Mouse (Mus musculus) midbrain, embryonic 11.5 days (tissue): Measurements from ENCODE around the gene Erg. TPM values are rescaled to one million over a fixed set of nuclear protein-coding genes. Genes with fewer than 3 reads are reported as not detected.

ENCODE experiments used
- ATAC-seq: fragments of 200-750 bp; cut with Nextera tagmentation; 2 replicates; pipeline ENCODE4 v1.8.0; 2017; ENCODE audit warnings: moderate TSS enrichment, moderate library complexity; ENCODE audit not compliant: low FRiP score
- DNase-seq: peaks from one replicate; pipeline ENCODE4 v3.0.0; 2015; ENCODE audit warnings: low spot score; ENCODE audit errors: missing footprints
- H3K27ac ChIP-seq: fragments of 300-500 bp; sonication (generic); 2 replicates; pipeline ENCODE4 v1.5.1; 2014; ENCODE audit warnings: low read depth, low read length
- H3K27me3 ChIP-seq: fragments of 300-500 bp; sonication (generic); 2 replicates; pipeline ENCODE4 v1.6.1; 2014; ENCODE audit warnings: mild to moderate bottlenecking, low read length, moderate library complexity, mixed read lengths; ENCODE audit not compliant: control insufficient read depth, insufficient read depth
- H3K36me3 ChIP-seq: fragments of 300-500 bp; sonication (generic); 2 replicates; pipeline ENCODE4 v1.6.1; 2014; ENCODE audit warnings: mild to moderate bottlenecking, low read length, moderate library complexity, mixed read lengths; ENCODE audit not compliant: control insufficient read depth, insufficient read depth
- H3K4me1 ChIP-seq: fragments of 300-500 bp; sonication (generic); 2 replicates; pipeline ENCODE4 v1.6.1; 2014; ENCODE audit warnings: low read length; ENCODE audit not compliant: control insufficient read depth, insufficient read depth
- H3K4me2 ChIP-seq: fragments of 300-500 bp; sonication (generic); 2 replicates; pipeline ENCODE4 v1.6.1; 2014; ENCODE audit warnings: mild to moderate bottlenecking, moderate library complexity
- H3K4me3 ChIP-seq: fragments of 300-500 bp; sonication (generic); 2 replicates; pipeline ENCODE4 v1.5.1; 2014; ENCODE audit warnings: low read depth, low read length
- H3K9ac ChIP-seq: fragments of 300-500 bp; sonication (generic); 2 replicates; pipeline ENCODE4 v1.6.1; 2014; ENCODE audit warnings: low read length
- H3K9me3 ChIP-seq: fragments of 300-500 bp; sonication (generic); 2 replicates; pipeline ENCODE4 v1.6.1; 2016; ENCODE audit warnings: low read length; ENCODE audit not compliant: control insufficient read depth
- WGBS: fragments of 180-500 bp; shearing (Covaris S2); extraction: QIAGEN DNeasy Blood & Tissue Kit; methylation state at CpG from one replicate; pipeline ENCODE4 v1.1.7; 2014; 5-methylcytosine and 5-hydroxymethylcytosine counted together
- polyA plus RNA-seq: library from polyadenylated mRNA; unstranded; fragments of >200 nt; fragmentation: Nextera tagmentation; extraction: Ambion mirVana; gene quantifications from 2 replicates; pipeline ENCODE4 v1.2.1, GENCODE M21; 2014

The Erg gene
- polyA plus RNA-seq, 1 experiment from 2014 or later: 1.1 TPM

- no peak for ATAC-seq
- 75% methylated on average over 4 of the region's 4 CpGs for WGBS
- no peak for DNase-seq
- Histone ChIP-seq H3K4me2 (no peak overlapping the region), H3K4me3 (no peak overlapping the region), H3K27ac (no peak overlapping the region), H3K4me1 (no peaks in the 10 kb centered on the region), H3K9me3 (no peaks in the 10 kb centered on the region), H3K27me3 (no peaks in the 10 kb centered on the region), H3K9ac (no peak overlapping the region), H3K36me3 (no peaks in the 10 kb centered on the region)
Observed at GRCm38 (mm10) chr16:95556834-95557233, 29.6 kb downstream of the Erg start.

DNA sequence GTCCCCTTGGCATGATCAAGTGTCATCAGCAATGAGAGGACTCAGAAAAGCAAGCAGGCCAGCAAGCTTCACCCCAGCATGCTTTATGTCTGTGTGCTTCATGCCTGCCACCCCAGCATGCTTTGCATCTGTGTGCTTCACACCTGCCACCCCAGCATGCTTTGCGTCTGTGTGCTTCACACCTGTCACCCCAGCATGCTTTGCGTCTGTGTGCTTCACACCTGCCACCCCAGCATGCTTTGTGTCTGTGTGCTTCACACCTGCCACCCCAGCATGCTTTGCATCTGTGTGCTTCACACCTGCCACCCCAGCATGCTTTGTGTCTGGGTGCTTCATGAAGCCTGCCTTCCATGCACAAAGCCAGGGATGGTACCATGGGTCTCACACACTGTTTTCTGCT is 33.3 kb downstream of the Erg start:
- H3K9ac ChIP-seq: no peak overlapping the region
- H3K27me3 ChIP-seq: no peaks in the 10 kb centered on the region
- no peaks in the 10 kb centered on the region for H3K9me3 ChIP-seq
- no peaks in the 10 kb centered on the region for H3K36me3 ChIP-seq
- H3K4me3 ChIP-seq: no peak overlapping the region
- DNase-seq (peak; percentile 8), ATAC-seq (no peak)
- no peaks in the 10 kb centered on the region for H3K4me1 ChIP-seq
- H3K4me2 ChIP-seq: no peak overlapping the region
- no peak overlapping the region for H3K27ac ChIP-seq
- 92% methylated on average over 2 of the region's 2 CpGs for WGBS

GRCm38 (mm10) chr16:95552495-95552894 is 33.9 kb downstream of the Erg start:
- 81% methylated on average over 16 of the region's 16 CpGs for WGBS
- ATAC-seq: no peak

GRCm38 (mm10) chr16:95550496-95550895 is 35.9 kb downstream of the Erg start:
- WGBS: 84% methylated on average over 5 of the region's 5 CpGs
- ATAC-seq: no peak

More at GRCm38 (mm10) chr16:95552495-95552894, 33.9 kb downstream of the Erg start:
- H3K4me1 ChIP-seq: no peaks in the 10 kb centered on the region
- DNase-seq: peak; percentile 6
- no peak overlapping the region for H3K4me3 ChIP-seq
- H3K27ac ChIP-seq: no peak overlapping the region
- no peaks in the 10 kb centered on the region for H3K27me3 ChIP-seq
- no peak overlapping the region for H3K9ac ChIP-seq
- no peaks in the 10 kb centered on the region for H3K9me3 ChIP-seq
- no peaks in the 10 kb centered on the region for H3K36me3 ChIP-seq
- no peak overlapping the region for H3K4me2 ChIP-seq

GRCm38 (mm10) chr16:95544753-95545152 is 41.6 kb downstream of the Erg start:
- Histone ChIP-seq H3K27ac (no peak overlapping the region), H3K27me3 (no peaks in the 10 kb centered on the region), H3K4me3 (no peak overlapping the region), H3K9ac (no peak overlapping the region), H3K9me3 (no peaks in the 10 kb centered on the region), H3K4me2 (no peak overlapping the region), H3K4me1 (no peaks in the 10 kb centered on the region), H3K36me3 (no peaks in the 10 kb centered on the region)
- 81% methylated on average over 5 of the region's 5 CpGs for WGBS
- no peak for ATAC-seq
- DNase-seq: peak; percentile 41

More at GRCm38 (mm10) chr16:95550496-95550895, 35.9 kb downstream of the Erg start:
- H3K9me3 ChIP-seq: no peaks in the 10 kb centered on the region
- DNase-seq: no peak
- H3K27ac ChIP-seq: no peak overlapping the region
- no peak overlapping the region for H3K9ac ChIP-seq
- H3K4me3 ChIP-seq: no peak overlapping the region
- H3K4me2 ChIP-seq: no peak overlapping the region
- H3K4me1 ChIP-seq: no peaks in the 10 kb centered on the region
- no peaks in the 10 kb centered on the region for H3K36me3 ChIP-seq
- no peaks in the 10 kb centered on the region for H3K27me3 ChIP-seq

GRCm38 (mm10) chr16:95543471-95543870 is 42.9 kb downstream of the Erg start:
- H3K4me3 ChIP-seq: no peak overlapping the region
- no peak for ATAC-seq
- WGBS: 89% methylated on average over 12 of the region's 12 CpGs
- H3K4me1 ChIP-seq: no peaks in the 10 kb centered on the region
- H3K9ac ChIP-seq: no peak overlapping the region
- no peaks in the 10 kb centered on the region for H3K9me3 ChIP-seq
- H3K27ac ChIP-seq: no peak overlapping the region
- H3K4me2 ChIP-seq: no peak overlapping the region
- H3K27me3 ChIP-seq: no peaks in the 10 kb centered on the region
- peak; percentile 74 for DNase-seq
- H3K36me3 ChIP-seq: no peaks in the 10 kb centered on the region

DNA sequence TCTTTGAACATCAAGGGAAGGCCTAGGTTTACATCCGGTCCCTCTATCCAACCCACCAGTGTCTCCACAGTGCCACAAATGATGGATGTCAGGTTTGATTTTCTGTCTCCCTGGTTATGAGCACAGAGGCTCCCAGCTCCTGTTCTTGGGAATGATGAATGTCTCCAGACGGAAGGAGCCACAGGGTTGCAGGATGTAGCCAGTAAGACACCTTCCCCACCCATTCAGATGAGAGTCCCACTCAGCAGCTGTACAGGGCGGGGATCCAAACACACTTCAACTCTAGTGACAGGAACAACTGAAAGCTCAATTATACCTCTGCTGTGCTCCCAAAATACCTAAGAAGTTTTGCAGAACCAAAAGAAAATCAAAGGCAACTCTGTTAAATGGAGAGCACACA is 51.2 kb downstream of the Erg start:
- Histone ChIP-seq H3K9ac (no peak overlapping the region), H3K4me2 (no peak overlapping the region), H3K27me3 (no peaks in the 10 kb centered on the region), H3K27ac (no peak overlapping the region), H3K36me3 (no peaks in the 10 kb centered on the region), H3K4me3 (no peak overlapping the region), H3K9me3 (no peaks in the 10 kb centered on the region), H3K4me1 (no peaks in the 10 kb centered on the region)
- DNase-seq: peak; percentile 69
- no peak for ATAC-seq
- 82% methylated on average over 3 of the region's 3 CpGs for WGBS

DNA sequence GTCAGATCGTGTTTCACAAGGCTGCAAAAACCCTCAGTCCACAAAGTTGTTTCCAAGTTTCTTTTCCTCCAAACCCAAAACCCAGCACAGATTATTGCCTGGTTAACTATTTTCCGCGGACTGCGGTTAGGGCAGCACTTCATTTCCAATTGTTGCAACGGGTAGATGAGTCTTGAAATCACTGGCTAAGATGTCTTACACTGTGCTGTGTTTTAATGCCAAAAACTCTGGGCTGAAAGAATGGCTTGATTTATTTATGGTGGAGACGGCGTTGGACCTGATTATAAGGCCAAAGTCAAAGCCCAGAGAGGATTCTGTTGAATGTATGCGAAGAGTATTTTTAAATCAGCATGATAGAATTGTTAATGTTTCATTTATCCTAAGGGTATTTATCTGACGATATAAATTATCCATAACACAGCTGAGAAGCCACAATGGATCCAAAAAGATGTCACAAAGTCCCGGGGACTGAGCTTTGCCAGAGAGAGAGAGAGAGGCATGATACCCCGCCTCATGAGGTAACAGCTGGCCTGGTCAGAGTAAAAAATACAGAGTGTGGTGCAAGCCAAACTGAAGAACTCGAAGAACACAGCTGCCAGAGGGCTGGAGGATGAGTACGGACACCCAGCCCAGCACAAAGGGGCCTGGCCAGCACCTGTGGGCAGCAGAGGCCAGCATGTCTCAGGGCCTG is 53.9 kb downstream of the Erg start:
- H3K9me3 ChIP-seq: no peaks in the 10 kb centered on the region
- no peak for ATAC-seq
- H3K36me3 ChIP-seq: no peaks in the 10 kb centered on the region
- 89% methylated on average over 13 of the region's 13 CpGs for whole genome bisulfite sequencing
- no peaks in the 10 kb centered on the region for H3K27me3 ChIP-seq
- no peak overlapping the region for H3K27ac ChIP-seq
- H3K4me2 ChIP-seq: no peak overlapping the region
- H3K9ac ChIP-seq: no peak overlapping the region
- peak; percentile 65 for DNase-seq
- H3K4me1 ChIP-seq: no peaks in the 10 kb centered on the region
- H3K4me3 ChIP-seq: no peak overlapping the region

GRCm38 (mm10) chr16:95527561-95527960 is 58.8 kb downstream of the Erg start:
- H3K9me3 ChIP-seq: no peaks in the 10 kb centered on the region
- H3K4me3 ChIP-seq: no peak overlapping the region
- H3K9ac ChIP-seq: no peak overlapping the region
- peak; percentile 62 for DNase-seq
- WGBS: 92% methylated on average over 2 of the region's 2 CpGs
- no peaks in the 10 kb centered on the region for H3K27me3 ChIP-seq
- no peak overlapping the region for H3K4me2 ChIP-seq
- ATAC-seq: no peak
- no peaks in the 10 kb centered on the region for H3K36me3 ChIP-seq
- H3K4me1 ChIP-seq: no peaks in the 10 kb centered on the region
- no peak overlapping the region for H3K27ac ChIP-seq
